Mouse (Mus musculus): Measurements from ENCODE around the gene Cct4. TPM values are rescaled to one million over a fixed set of nuclear protein-coding genes. Genes with fewer than 3 reads are reported as not detected.
A peak's percentile ranks its signal among the peaks of the same experiment; 100 is the strongest.

The Cct4 gene
- polyA plus RNA-seq, 1 experiment from 2014 or later, result 123 TPM

DNA sequence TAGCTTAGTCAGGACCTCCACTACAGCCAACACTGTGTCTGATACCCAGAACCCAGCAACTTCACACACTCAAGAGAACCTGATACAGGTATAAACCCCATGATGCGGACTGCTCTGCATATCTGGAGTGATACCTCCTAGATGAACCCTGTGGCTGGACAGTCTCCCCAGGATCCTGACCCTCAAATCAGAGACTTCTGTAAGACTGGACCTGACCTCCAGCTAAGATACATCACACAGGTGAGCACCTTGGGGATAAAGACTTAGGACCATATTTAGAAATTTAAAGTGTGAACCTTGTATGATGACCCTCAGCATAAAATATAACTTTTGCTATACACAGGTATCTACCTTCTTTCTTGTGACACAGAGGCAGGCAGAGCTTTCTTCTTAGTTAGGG is 19.8 kb upstream of the Cct4 start:
- Histone ChIP-seq H3K27me3 (no peaks in the 10 kb centered on the region), H3K4me2 (no peak overlapping the region)

GRCm38 (mm10) chr11:22971835-22972709 is 18.2 kb upstream of the Cct4 start, which contains the start of gene Zrsr1:
Gene Zrsr1 (plus strand): TSS chr11:22972005.
- H3K4me1 ChIP-seq (replicated peaks), result peaks cover 25% of the 10 kb centered on the region
- H3K36me3 ChIP-seq (replicated peaks), result peaks cover 13% of the 10 kb centered on the region
- ATAC-seq (ENCODE audit: insufficient read depth), result peak; percentile 91
- H3K27ac ChIP-seq (replicated peaks), result peak within 1 kb of the TSS; percentile 97
- H3K27me3 ChIP-seq, result no peaks in the 10 kb centered on the region
- H3K4me2 ChIP-seq, result peak within 1 kb of the TSS; percentile 72
- no peaks in the 10 kb centered on the region for H3K9me3 ChIP-seq (replicated peaks)
- WGBS (ENCODE audit: insufficient replicate concordance), result 38% methylated on average over 56 of the region's 56 CpGs
- H3K9ac ChIP-seq, result peak within 1 kb of the TSS; percentile 64
- peak within 1 kb of the TSS; percentile 66 for H3K4me3 ChIP-seq (replicated peaks)

More for the DNA sequence above, 19.8 kb upstream of the Cct4 start:
- Histone ChIP-seq H3K36me3 (replicated peaks) (peaks cover 11% of the 10 kb centered on the region), H3K4me3 (replicated peaks) (no peak overlapping the region), H3K27ac (replicated peaks) (no peak overlapping the region), H3K4me1 (replicated peaks) (peaks cover 18% of the 10 kb centered on the region), H3K9me3 (replicated peaks) (no peaks in the 10 kb centered on the region), H3K9ac (no peak overlapping the region)
- ATAC-seq (ENCODE audit: insufficient read depth), result no peak
- WGBS (ENCODE audit: insufficient replicate concordance), result 87% methylated on average over 1 of the region's 1 CpGs

GRCm38 (mm10) chr11:22972746-22973526 is 17.4 kb upstream of the Cct4 start:
- ATAC-seq (ENCODE audit: insufficient read depth), result peak; percentile 53
- H3K4me2 ChIP-seq, result peak overlapping the region; percentile 72
- H3K36me3 ChIP-seq (replicated peaks), result peaks cover 21% of the 10 kb centered on the region
- H3K27me3 ChIP-seq, result no peaks in the 10 kb centered on the region
- H3K9ac ChIP-seq, result peak overlapping the region; percentile 68
- peaks cover 25% of the 10 kb centered on the region for H3K4me1 ChIP-seq (replicated peaks)
- peak overlapping the region; percentile 66 for H3K4me3 ChIP-seq (replicated peaks)
- H3K9me3 ChIP-seq (replicated peaks), result no peaks in the 10 kb centered on the region
- peak overlapping the region; percentile 97 for H3K27ac ChIP-seq (replicated peaks)
- 52% methylated on average over 45 of the region's 46 CpGs for WGBS (ENCODE audit: insufficient replicate concordance)

GRCm38 (mm10) chr11:22973599-22973998 is 16.7 kb upstream of the Cct4 start:
- WGBS (ENCODE audit: insufficient replicate concordance), result 42% methylated on average over 14 of the region's 14 CpGs
- no peak for ATAC-seq (ENCODE audit: insufficient read depth)
- Histone ChIP-seq H3K9me3 (replicated peaks) (no peaks in the 10 kb centered on the region), H3K4me3 (replicated peaks) (peak overlapping the region; percentile 66), H3K9ac (peak overlapping the region; percentile 68), H3K4me2 (peak overlapping the region; percentile 61), H3K27ac (replicated peaks) (peak overlapping the region; percentile 97), H3K36me3 (replicated peaks) (peaks cover 26% of the 10 kb centered on the region), H3K27me3 (no peaks in the 10 kb centered on the region), H3K4me1 (replicated peaks) (peaks cover 29% of the 10 kb centered on the region)

DNA sequence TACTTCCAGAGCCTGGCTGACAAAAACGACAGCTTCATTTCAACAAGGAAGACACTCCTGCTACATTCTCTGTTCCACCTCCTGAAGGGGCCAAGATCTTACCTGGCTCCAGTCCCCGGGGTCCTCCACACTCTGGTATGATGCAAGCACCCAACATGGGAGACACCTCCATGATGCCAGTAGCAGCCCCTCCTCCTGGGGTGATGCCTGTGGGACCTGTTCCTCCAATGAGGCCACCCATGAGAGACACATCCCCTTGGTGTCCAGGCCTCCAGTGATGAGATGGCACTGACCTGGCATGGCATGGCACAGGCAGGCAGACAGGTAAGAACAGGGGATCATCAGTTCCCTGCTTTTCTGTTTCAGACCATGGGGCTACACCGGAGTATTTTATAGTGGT is 12.1 kb upstream of the Cct4 start:
- Histone ChIP-seq H3K9me3 (replicated peaks) (no peaks in the 10 kb centered on the region), H3K4me2 (peak overlapping the region; percentile 66; the same call in 1 of the 2 replicates), H3K27me3 (no peaks in the 10 kb centered on the region), H3K9ac (no peak overlapping the region), H3K4me3 (replicated peaks) (no peak overlapping the region), H3K4me1 (replicated peaks) (peaks cover 48% of the 10 kb centered on the region), H3K36me3 (replicated peaks) (peaks cover 42% of the 10 kb centered on the region), H3K27ac (replicated peaks) (no peak overlapping the region)
- 87% methylated on average over 3 of the region's 3 CpGs for WGBS (ENCODE audit: insufficient replicate concordance)
- ATAC-seq (ENCODE audit: insufficient read depth), result no peak

DNA sequence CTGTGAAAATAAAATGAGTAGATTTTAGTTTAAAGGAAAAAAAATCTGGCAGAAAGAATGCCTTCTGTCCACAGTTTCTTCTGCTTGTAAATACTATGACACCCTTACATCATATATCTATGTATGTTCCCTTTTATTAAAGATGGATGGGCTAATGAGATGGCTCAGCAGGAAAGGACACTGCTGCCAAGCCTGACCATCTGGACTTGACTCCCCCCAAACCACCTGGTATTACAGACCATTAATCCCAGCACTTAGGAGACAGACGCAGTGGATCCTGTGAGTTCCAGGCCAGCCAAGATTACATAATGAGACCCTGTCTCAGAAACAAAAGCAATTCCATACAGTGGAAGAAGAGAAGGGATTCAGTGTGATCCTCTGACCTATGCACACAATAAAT is 11.6 kb upstream of the Cct4 start:
- H3K27ac ChIP-seq (replicated peaks), result no peak overlapping the region
- no peaks in the 10 kb centered on the region for H3K9me3 ChIP-seq (replicated peaks)
- 76% methylated on average over 1 of the region's 1 CpGs for WGBS (ENCODE audit: insufficient replicate concordance)
- H3K27me3 ChIP-seq, result no peaks in the 10 kb centered on the region
- no peak overlapping the region for H3K4me3 ChIP-seq (replicated peaks)
- no peak for ATAC-seq (ENCODE audit: insufficient read depth)
- no peak overlapping the region for H3K9ac ChIP-seq
- H3K4me1 ChIP-seq (replicated peaks), result peaks cover 50% of the 10 kb centered on the region
- H3K4me2 ChIP-seq, result no peak overlapping the region
- peaks cover 42% of the 10 kb centered on the region for H3K36me3 ChIP-seq (replicated peaks)

- H3K4me3 ChIP-seq (replicated peaks), result no peak overlapping the region
These were observed 11.1 kb upstream of the Cct4 start for GRCm38 (mm10) chr11:22979221-22979620.

DNA sequence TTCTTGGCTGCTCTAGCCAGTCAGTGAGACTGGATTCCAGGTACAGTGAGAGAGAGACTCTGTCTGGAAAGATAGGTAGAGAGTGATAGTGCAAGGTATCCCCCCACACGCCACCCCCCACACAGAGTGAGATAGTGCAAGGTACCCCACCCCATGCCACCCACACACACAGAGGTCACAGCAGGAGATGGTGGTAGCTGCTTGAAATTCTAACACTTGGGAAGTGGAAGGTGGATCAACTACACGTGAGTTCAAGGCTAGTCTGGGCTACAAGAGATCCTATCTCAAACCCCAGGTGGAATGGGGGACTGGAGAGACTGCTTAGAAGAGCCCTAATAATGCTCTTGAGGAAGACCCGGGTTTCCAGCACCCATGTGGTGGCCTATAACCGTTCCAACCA is 9.3 kb upstream of the Cct4 start:
- 15% methylated on average over 4 of the region's 4 CpGs for WGBS (ENCODE audit: insufficient replicate concordance)
- peak overlapping the region; percentile 83 for H3K9ac ChIP-seq
- no peaks in the 10 kb centered on the region for H3K9me3 ChIP-seq (replicated peaks)
- no peaks in the 10 kb centered on the region for H3K27me3 ChIP-seq
- no peak for ATAC-seq (ENCODE audit: insufficient read depth)
- H3K4me2 ChIP-seq, result peak overlapping the region; percentile 83
- H3K27ac ChIP-seq (replicated peaks), result peak overlapping the region; percentile 99
- peaks cover 45% of the 10 kb centered on the region for H3K4me1 ChIP-seq (replicated peaks)
- peaks cover 40% of the 10 kb centered on the region for H3K36me3 ChIP-seq (replicated peaks)
- peak overlapping the region; percentile 83 for H3K4me3 ChIP-seq (replicated peaks)

More at GRCm38 (mm10) chr11:22979221-22979620, 11.1 kb upstream of the Cct4 start:
- Histone ChIP-seq H3K4me2 (no peak overlapping the region), H3K27me3 (no peaks in the 10 kb centered on the region), H3K4me1 (replicated peaks) (peaks cover 50% of the 10 kb centered on the region), H3K9me3 (replicated peaks) (no peaks in the 10 kb centered on the region), H3K36me3 (replicated peaks) (peaks cover 42% of the 10 kb centered on the region), H3K27ac (replicated peaks) (no peak overlapping the region), H3K9ac (no peak overlapping the region)
- ATAC-seq (ENCODE audit: insufficient read depth), result no peak
- 52% methylated on average over 1 of the region's 1 CpGs for WGBS (ENCODE audit: insufficient replicate concordance)

DNA sequence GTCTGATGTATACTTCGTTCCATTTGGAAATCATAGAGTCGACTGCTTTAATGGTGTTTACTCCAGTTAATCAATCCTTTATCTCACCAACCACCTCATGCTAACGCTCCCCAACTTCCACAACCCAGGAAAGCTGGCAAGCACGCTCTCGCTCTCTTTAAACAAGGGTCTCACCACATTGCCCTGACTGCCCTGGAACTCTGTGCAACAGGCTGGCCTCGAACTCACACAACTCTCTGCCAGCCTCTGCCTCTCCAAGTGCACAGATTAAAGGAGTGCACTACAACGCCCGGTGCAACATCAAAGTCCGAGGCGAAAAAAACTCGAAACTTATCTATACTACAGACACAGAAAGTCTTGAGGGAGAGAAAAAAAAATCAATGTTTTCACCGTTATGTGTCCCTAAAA is 8.8 kb upstream of the Cct4 start:
- Histone ChIP-seq H3K9ac (peak overlapping the region; percentile 83), H3K4me3 (replicated peaks) (peak overlapping the region; percentile 83), H3K9me3 (replicated peaks) (no peaks in the 10 kb centered on the region), H3K4me1 (replicated peaks) (peaks cover 41% of the 10 kb centered on the region), H3K27me3 (no peaks in the 10 kb centered on the region), H3K27ac (replicated peaks) (peak overlapping the region; percentile 99), H3K36me3 (replicated peaks) (peaks cover 35% of the 10 kb centered on the region), H3K4me2 (peak overlapping the region; percentile 83)
- 1% methylated on average over 12 of the region's 12 CpGs for WGBS (ENCODE audit: insufficient replicate concordance)
- ATAC-seq (ENCODE audit: insufficient read depth), result peak; percentile 35

DNA sequence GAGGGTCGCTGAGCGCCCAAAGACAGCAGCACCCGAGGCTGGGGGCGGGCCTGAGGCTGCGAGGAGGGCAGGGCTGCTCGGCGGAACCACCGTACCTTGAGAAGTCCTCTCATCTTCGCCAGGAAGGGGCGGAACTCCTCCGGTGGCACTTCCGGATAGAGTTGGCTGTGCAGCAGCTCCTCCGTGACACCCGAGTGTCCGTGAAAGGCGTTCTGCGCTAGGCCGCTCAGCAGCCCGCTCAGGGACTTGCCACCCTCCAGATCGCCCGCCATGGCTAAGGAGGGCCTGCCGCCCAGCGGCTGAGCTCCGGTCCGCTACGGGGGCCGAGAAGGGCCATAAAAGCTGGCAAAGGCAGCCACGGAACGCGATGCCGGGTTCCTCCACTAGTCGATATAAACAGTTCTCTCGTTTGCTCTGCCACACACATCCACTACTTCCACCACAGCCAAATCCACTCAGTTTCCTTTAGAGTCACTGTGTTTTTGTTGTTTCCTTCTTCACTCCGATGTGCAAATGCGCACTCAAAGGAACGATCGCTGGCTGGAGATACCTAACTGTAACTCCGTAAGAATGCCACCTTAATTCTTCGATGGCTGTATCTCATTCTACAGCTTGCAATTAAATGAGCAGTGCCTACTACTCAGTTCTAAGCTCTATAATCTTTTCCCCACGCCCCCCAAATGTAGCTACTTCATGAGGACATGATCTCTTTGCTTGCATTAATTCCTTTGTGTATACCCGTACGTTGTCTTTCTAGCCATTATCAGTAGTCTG is 8.1 kb upstream of the Cct4 start, which contains the start of the genes Gm28048 and Commd1:
Gene Gm28048 (minus strand): TSS at position 107 of the 774 bp plus-strand sequence.
Gene Commd1 (minus strand): TSS at position 399 of the 774 bp plus-strand sequence.
- ATAC-seq (ENCODE audit: insufficient read depth), result peak; percentile 90
- peak within 1 kb of the TSS; percentile 99 for H3K27ac ChIP-seq (replicated peaks)
- H3K27me3 ChIP-seq, result no peaks in the 10 kb centered on the region
- H3K4me1 ChIP-seq (replicated peaks), result peaks cover 39% of the 10 kb centered on the region
- 2% methylated on average over 42 of the region's 42 CpGs for WGBS (ENCODE audit: insufficient replicate concordance)
- H3K4me3 ChIP-seq (replicated peaks), result peak within 1 kb of the TSS; percentile 83
- H3K36me3 ChIP-seq (replicated peaks), result peaks cover 29% of the 10 kb centered on the region
- peak within 1 kb of the TSS; percentile 83 for H3K9ac ChIP-seq
- peak within 1 kb of the TSS; percentile 83 for H3K4me2 ChIP-seq
- H3K9me3 ChIP-seq (replicated peaks), result no peaks in the 10 kb centered on the region
